ENCODE assay signal across 23 mouse cellular contexts in genomic region chr11:113577221-113577620, GRCm38 (mm10). TPM values are rescaled to one million over a fixed set of nuclear protein-coding genes. Genes with fewer than 3 reads are reported as not detected.
"Had no signal": no experiment of that assay in that cellular context is flagged by ENCODE, and none has a peak within 500 bp of the region (broad histone marks: within the 10 kb centered on the region; RNA-seq: fewer than 3 reads in every experiment).

No protein-coding gene starts in this region.

- H3K9me3 ChIP-seq: heart, embryonic 13.5 days; heart, embryonic 15.5 days; hindbrain, embryonic 13.5 days; hindbrain, embryonic 15.5 days; limb, embryonic 10.5 days; limb, embryonic 12.5 days; liver, embryonic 13.5 days; liver, embryonic 15.5 days had no signal

- H3K27me3 ChIP-seq: heart, embryonic 13.5 days; heart, embryonic 15.5 days; hindbrain, embryonic 13.5 days; hindbrain, embryonic 15.5 days; limb, embryonic 12.5 days; liver, embryonic 13.5 days; liver, embryonic 15.5 days had no signal

- H3K4me3 ChIP-seq: gastrocnemius, adult 2 months; heart, adult 2 months; heart, embryonic 13.5 days; heart, embryonic 15.5 days; hindbrain, embryonic 13.5 days; hindbrain, embryonic 15.5 days; layer of hippocampus, adult 2 months; limb, embryonic 10.5 days; limb, embryonic 12.5 days; liver, embryonic 13.5 days; liver, embryonic 15.5 days had no signal

- DNase-seq: gastrocnemius, adult 2 months; gastrocnemius, postnatal 10 days; gastrocnemius, postnatal 36 days; heart, adult 11 months; heart, adult 2 months; heart, postnatal 14 days; heart, postnatal 36 days; kidney, adult 11 months; kidney, adult 2 months; kidney, postnatal 10 days; kidney, postnatal 25 days; kidney, postnatal 4 days; layer of hippocampus, postnatal 36 days; liver; liver, embryonic 13.5 days had no signal

- H3K36me3 ChIP-seq: heart, embryonic 13.5 days; heart, embryonic 15.5 days; hindbrain, embryonic 13.5 days; hindbrain, embryonic 15.5 days; limb, embryonic 10.5 days; limb, embryonic 12.5 days; liver, embryonic 13.5 days; liver, embryonic 15.5 days had no signal

- H3K4me1 ChIP-seq: liver, embryonic 13.5 days; liver, embryonic 15.5 days had no signal

RNA-seq across cellular contexts. Expression of gene Sstr2, which starts 41.9 kb away (rescaled TPM):
- total RNA-seq: gastrocnemius, adult 2 months; gastrocnemius, postnatal 36 days; heart, adult 2 months; heart, postnatal 14 days; heart, postnatal 36 days had no signal
